Mouse (Mus musculus) right cerebral cortex, adult 18-20 months (tissue): ENCODE results near the gene Calm5.
"Not testable (repeated sequence)": the region's sequence is repeated elsewhere in the genome, so short reads cannot be mapped to it uniquely, and the experiment has no call there.

Experiments used
- DNase-seq: peaks from one replicate; pipeline ENCODE4 v3.0.0; 2022; ENCODE audit warnings: mixed read lengths

The Calm5 gene

DNA sequence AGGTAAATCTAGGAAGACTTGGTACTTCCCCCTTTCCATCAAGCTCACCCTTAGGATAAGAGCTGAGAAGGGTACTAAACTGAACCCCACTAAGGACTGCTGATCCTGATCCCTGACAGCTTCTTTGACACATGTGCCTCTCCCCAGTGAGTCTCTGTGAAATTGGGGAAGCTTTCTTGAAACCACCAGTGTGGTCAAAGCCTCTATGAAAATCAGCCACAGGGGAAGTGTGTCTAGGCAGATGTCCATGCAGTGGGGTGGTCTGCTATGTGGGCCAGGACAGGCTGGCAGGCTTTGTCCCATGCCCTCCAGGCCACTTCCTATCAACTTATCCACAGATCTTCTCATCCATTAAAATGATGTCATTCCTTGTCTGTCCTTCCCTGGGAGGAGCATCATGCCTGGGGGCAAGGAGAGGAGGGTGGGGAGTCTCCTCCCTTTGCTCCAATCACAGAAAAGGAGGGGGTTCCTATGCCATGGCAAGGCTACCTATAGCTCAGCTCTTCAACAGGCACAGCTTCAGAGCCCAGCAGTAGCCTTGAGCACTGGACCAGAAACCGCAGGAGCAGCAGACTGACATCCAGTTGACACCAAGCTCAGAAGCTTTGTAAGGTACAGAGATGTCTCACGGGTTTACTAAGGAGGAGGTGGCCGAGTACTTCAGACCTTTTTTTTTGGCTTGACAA, at the start of gene Calm5:
Gene Calm5 (plus strand): TSS at position 526 of the 686 bp plus-strand sequence.
- DNase-seq: not testable (repeated sequence)

DNA sequence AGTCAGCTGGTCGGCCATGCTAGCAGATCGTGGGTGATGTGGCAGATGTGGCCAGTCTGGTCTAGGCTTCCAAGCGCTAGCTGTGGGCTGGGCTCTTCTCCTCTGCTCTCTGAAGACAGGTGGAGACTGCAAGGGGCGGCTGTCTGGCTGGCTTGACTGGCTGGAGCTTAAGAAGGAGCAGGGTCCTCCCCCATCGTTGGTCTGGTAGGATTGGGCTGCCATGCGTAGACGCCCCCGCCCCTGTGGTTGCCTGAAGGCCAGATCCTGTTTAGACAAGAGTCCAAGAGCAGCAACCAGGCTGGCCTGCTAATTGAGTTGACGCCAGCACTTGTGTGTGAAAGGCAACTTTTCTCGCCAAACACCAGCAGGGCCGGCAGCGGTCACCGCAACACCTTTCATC, 49.8 kb upstream of the Calm5 start, which contains the start of gene Calml3:
Gene Calml3 (minus strand): TSS at position 131 of the 400 bp plus-strand sequence.
- DNase-seq: no peak

DNA sequence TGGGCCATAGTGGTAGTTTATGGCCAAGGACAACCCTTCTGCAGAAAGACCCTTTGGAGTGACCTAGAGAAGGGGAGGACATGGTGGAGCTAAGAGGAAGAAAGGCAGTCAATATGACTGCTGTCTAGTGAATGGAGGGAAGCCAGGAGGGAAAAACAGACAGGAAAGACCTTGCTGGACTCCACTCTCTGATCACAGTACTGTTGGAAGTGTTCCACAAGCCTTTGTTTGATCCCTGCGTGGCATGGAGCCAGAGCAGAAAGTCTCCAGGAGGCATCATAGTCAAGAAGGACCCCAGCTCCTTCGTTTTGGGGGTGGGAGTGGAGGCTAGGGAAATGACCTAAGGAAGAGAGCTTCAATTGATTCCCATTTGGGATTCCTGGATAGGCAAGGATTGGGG, 48.8 kb upstream of the Calm5 start:
- DNase-seq: no peak

DNA sequence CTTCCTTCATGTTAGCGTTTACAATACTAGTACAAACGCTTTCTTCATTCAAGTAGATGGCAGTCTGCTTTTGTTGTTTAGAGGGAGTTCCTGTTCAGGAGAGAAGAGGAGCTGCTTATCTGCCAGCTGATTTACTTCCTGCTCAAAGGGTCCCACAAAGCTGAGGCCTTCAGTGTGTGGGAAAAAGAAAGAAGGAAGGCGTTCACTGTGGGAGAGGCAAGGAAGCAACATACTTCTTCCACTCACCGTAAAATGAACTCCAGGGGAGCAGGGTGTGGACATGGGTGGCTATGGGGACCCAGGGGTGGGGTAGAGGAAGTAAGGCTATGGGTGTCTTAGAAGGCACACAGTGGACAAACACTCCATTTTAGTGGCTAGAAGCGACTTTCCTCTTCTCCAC, 48.3 kb upstream of the Calm5 start:
- no peak for DNase-seq

DNA sequence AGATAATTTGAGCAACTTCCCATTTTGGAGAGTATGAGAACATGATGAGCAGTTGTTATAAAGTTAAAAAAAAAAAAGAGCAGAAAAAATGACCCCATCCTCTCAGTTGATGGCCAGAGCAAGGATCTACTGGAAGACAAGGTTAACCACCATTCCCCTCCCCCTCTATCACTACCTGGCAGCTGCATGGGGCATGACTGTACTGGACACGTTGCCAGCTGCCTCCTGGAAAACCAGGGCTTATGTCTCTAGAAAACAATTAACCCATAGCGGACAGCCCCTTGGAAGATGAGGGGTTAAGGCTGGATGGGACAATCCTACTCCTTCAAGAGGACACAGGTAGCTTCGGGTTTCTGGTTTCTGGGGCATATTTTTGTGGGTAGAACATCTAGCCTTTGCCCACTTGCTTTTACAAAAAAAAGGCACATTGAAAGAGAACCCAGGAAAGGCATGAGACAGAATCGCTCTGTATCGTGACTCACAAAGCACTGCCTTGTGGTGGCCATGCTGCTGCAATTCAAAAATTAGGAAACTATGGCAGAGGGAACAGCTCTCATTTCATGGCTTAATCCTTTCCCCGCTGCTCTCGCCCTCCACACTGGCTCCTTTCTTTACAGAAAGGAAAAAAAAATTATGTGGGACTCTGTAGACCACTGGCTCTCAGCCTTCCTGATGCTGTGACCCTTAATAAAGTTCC, 46.7 kb upstream of the Calm5 start:
- DNase-seq: no peak

DNA sequence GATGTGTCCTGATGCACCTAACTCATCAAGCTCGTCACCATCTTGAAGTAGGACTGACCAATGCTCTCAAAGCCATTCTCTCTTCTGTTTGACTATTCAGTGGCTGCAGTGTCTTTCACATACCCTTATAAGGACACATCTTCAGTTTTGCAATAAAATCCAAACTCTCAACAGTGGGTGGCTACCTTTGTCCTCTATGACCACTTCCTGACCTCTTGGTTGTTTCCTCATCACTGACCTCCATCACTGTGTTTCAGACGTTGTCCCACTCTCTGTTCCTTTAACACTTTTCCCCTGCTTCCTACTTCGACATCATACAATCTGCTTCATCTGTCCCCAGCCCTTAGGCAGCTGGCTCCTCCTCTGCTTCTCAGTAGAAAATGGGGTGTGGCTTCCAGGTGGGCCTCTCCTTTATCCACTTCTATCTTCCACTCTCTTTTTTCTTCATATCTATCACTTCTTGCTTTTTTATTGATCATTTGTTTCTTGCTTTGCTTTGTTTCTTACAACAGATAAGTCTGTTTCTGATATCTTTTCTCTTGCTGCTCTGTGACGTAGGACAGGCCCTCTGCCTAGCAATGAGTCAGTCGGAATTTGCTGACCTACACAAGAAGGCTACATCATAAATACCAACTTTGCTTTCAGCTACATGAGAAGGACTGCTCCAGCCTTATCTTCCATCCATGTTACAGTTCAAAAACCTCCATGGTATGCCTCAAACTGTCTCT, 35.8 kb upstream of the Calm5 start:
- DNase-seq: no peak

DNA sequence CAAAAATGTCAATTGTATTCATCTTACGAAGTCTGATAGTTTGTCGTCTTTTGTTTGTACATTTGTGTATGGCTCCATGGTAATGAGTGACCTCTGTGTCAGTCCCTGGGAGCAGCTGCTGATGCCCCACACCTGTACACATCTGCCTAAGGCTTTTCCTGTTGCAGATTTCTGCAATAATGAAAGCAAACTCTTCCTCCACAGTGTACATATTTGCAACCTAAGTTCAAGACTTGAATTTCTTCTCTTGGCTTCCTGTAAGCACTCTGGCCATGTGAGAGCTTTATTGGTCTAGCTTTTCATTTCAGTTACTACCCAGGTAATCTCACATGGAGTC, 35.3 kb upstream of the Calm5 start:
- DNase-seq: no peak

DNA sequence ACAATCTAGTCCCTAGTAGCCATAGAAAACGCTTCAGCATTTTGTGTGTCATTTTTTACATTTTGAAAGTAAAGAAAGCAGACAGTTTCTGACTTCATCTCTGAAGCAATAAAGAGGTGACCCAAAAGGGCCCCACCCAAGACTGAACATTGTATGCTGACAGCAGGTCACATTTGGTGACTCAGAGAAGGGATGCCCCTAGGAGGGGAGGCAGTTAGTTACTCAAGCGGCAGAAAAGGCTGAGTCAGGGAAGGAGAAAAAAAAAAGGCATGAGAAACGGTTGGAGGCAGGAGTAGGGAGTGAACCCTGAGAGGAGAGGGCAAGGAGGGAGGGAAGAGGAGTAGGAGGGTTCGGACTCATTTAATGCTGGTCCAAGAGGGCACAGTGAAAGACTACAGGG, 31.9 kb upstream of the Calm5 start:
- no peak for DNase-seq

DNA sequence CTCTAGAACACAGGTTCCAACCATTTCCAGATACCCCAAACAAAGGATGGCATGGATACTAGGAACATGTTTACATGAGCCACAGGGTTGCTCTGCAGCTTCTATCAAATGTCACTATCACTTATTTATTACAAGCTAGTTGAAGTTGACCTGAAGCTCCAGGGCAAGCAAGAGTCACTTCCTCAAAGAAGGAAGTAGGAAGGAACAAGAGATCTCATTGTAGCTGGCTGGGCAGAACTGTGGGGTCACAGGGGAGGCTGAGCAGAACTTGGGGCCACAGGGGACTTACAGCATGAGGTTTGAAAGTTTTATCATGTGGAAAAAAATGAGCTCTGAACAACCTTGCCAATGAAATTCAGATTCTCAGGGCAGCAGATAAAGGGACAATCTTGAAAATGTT, 28.2 kb upstream of the Calm5 start:
- no peak for DNase-seq

DNA sequence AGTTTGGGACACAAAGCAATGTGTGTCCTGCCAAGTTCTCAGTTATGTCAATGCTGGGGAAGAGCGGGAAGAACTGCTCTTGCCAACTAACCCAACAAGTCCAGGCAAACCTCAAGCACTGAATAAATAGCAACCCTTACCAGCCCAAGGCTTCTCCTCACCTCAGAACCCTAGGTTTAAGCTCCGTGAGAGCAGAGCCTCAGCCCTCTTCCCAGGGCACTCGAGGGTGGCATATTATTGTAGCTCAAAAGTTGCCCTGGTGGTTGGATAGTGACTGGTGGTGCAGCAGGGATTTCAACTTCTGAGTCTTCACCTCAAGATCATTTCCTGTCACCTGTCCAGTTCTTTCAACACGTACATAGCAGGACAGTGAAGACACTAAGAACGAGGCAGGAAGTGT, 22.4 kb upstream of the Calm5 start:
- DNase-seq: no peak

DNA sequence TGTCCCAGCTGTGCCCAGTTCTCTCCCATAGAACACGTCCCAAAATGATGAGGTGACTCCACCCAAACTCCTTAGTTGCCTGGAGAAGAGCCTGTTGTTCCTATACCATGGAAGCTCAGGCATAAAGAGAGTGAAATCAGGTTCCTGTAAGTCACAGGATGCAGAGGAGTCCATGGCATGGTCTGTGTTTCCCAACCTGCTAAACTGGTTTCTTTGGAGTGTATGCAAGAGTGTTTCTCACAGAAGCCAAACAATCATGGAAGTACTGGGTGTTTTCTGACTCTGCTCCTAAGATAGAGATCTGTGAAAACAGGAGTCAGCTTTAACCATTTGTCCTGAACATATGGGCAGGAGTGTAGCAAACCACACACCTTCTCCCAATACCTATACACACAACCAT, 22.0 kb upstream of the Calm5 start:
- no peak for DNase-seq

DNA sequence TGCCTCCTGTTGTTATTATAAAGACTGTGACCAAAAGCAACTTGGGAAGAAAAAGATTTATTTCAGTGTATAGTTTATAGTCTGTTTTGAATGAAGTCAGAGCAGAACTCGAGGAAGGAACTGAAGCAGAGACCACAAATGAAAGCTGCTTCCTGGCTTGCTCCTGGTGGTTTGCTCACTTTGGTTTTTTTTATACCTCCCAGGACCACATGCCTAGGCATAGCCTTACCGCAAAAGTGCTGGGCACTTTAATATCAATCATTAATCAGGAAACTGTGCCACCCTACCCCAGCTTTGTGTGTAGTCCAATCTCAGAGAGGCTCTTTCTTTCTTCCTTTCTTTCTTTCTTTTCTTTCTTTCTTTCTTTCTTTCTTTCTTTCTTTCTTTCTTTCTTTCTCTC, 21.5 kb upstream of the Calm5 start:
- DNase-seq: no peak

DNA sequence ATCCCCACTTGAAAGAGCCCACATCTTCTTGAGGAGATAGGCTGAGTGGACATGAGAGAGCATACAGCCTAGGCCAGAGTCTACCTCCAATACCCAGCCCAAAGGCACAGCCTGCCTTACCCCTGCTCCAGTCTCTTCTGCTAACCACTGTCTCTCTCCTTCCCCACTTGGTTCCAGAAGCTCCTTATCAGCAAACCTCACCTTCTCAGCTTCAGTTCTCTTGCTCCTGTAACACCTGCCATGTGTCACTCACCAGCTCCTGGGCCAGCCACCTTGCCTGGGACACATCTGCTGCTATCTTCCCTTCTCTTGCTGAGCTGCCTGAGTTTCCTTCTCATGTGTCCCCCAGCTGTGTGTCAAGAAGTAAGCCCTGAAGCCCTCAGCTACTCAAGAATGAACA, 20.3 kb upstream of the Calm5 start:
- DNase-seq: not testable (repeated sequence)

DNA sequence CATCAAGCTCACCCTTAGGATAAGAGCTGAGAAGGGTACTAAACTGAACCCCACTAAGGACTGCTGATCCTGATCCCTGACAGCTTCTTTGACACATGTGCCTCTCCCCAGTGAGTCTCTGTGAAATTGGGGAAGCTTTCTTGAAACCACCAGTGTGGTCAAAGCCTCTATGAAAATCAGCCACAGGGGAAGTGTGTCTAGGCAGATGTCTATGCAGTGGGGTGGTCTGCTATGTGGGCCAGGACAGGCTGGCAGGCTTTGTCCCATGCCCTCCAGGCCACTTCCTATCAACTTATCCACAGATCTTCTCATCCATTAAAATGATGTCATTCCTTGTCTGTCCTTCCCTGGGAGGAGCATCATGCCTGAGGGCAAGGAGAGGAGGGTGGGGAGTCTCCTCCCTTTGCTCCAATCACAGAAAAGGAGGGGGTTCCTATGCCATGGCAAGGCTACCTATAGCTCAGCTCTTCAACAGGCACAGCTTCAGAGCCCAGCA, 16.6 kb upstream of the Calm5 start, which contains the start of gene Calm4:
Gene Calm4 (plus strand): TSS at position 446 of the 496 bp plus-strand sequence.
- DNase-seq: not testable (repeated sequence)

DNA sequence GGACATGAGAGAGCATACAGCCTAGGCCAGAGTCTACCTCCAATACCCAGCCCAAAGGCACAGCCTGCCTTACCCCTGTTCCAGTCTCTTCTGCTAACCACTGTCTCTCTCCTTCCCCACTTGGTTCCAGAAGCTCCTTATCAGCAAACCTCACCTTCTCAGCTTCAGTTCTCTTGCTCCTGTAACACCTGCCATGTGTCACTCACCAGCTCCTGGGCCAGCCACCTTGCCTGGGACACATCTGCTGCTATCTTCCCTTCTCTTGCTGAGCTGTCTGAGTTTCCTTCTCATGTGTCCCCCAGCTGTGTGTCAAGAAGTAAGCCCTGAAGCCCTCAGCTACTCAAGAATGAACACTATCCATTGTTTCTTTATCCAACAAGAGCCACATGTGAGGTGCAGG, 13.3 kb upstream of the Calm5 start:
- DNase-seq: not testable (repeated sequence)

DNA sequence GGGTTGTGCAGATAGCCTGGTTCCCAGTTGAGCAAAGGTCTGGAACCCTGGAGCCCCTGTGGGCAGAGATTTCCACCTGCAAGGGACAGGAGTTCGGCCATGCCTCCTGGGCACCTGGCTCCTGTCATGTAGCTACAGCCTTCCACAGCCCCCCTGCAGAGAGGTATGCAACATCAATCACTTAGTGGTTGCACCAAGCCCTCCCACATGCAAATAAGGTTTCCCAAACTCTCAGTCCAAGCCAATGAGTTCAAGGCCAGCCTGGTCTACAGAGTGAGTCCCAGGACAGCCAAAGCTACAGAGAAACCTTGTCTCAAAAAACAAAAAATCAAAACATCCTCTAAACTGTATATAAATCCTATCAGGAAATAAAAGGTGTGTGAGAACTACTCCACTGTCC, 3.6 kb upstream of the Calm5 start:
- DNase-seq: no peak

DNA sequence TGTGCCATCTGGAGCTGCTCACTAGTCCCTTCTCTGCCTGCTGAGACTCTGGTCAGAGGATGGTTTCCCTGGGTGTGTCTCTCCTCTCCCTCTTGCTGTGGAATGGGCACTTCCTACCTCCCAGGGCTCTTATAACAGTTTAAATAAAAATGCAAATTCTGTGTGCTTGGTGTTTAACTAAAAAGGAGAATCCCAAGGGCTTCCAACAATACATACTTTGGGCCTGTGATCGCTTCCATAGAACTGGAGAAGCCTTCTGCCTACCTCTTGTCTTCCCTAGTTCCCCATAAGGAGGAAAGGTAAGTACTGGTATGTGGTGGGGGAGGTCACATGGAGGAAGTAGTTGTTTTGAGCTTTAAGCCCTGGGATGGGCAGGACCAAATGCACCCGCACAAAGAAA, 883 bp downstream of the Calm5 start:
- no peak for DNase-seq

DNA sequence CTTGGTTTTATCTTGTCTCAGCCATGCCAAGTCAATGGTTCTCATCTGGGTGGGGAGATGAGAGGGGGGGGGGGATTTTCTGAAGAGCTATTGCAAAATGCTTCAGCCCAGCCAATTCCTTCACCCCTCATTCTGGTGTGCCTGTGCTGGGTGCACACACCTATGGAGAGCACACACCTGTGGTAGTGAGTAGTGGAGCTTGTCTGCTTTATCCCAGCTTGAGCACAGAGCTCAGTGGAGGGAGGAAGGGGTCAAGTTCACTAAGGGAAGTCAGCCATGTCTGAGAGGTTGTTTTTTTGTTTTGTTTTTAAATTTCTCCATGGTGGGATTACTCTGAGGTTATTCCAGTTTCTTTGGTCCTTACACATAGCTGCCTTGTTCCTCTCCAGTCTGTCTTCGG, 2.3 kb downstream of the Calm5 start:
- no peak for DNase-seq

DNA sequence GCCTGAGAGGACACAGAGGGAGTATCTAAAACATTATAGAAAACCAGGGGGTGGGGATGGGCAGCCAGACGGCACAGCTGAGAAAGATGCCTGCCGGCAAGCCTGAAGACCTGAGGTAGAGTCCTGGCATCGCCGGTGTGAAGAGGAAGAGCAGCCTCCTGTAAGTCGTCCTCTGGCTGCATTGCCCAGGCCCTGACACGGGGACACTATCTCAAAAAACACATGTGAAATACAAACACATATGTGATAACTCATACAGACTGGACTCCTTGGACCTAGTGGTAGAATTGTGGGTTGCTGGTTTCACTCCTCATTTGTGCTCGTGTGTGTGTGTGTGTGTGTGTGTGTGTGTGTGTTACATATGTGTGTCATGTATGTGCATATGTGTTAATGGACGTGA, 7.3 kb downstream of the Calm5 start:
- no peak for DNase-seq

DNA sequence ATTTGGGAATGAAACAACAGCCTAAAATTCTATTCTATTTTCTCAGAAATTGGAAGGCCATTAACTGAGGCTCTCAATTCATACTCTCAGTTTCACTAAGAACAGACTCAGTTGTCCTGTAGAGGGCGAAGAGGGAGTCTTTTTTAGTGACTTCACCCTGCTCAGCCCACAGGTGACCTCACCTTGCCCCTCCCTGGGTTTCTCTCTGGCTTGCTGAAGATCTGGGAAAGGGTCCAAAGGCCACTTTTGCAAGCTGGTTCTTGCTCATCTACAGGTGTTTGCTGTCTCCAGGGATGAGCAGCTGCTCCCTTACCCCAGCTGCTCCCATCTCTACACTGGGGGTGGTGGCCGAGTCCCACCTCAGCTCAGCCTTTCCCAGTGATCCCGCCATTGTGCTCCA, 8.4 kb downstream of the Calm5 start:
- DNase-seq: no peak

DNA sequence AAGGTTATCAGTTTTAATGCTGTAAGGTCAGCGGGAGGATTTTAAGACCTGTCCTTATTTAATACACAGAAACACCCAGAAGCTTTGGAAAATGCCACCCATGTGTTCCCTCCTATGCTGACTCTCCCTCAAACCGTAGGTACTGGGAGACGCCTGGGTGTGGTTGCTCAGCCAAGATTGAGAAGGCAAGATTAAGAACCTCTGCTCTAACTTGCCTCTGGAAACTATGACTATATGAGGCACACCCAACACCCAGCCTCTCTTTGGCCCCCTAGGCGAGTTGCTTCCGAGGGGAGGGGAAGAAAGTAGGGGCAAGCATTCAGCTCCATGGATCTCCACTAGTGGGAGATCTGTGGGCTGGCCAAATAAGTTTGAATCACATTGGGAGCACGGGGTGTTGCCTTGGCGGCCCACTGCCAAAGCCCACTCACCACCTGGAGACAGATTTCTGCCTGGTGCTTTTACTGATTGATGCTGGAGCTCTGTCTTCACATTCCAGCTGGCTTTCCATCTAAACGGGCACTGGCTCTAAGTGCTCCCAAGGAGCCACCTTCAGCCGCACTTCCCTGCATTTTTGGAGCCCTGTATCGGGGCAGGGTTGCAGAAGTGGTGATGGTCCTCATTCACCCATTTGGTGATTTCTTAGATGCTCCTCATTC, 9.1 kb downstream of the Calm5 start:
- DNase-seq: peak; percentile 68

DNA sequence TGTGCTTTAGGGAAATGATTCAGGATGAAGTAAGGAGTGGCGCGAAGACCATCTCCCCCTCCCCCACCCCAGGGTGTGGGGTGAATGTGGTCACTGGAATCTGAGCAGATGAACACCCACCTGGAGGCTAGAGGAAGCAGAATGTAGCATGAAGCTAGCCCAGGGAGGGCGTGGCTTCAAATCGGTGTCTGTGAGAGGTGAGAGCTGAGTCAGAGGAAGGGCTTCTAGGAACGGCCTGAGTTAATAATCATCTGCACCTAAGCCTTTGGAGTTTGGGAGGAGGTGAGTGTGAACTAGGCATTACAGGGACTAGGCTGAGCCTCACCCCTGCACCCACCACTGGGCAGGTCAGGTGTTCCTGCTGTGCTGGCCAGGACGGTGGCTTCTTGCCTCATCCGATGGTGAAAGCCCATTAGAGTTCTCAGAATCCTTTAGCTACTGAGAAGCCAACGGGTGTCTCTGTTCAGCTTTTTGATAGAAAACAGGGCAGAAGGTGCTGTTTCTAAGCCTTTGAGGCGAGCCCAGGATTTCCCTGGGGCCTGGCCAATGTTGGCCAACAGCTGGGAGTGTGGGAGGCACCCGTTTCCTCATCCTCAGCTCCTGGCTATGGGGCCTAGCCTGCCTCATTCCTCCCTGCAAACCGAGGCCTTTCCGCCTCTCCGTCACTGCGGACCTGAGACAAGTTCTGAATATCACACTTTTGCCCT, 11.8 kb downstream of the Calm5 start:
- DNase-seq: peak; percentile 19
